Mouse (Mus musculus): Measurements from ENCODE around the gene Zbtb3. TPM values are rescaled to one million over a fixed set of nuclear protein-coding genes. Genes with fewer than 3 reads are reported as not detected.

Zbtb3 gene
- polyA plus RNA-seq, 1 experiment from 2014 or later, result 6.0 TPM

- Histone ChIP-seq H3K36me3 (replicated peaks; ENCODE audit: control insufficient read depth, insufficient read depth, low read depth, low read length) (no peaks in the 10 kb centered on the region), H3K27me3 (ENCODE audit: control insufficient read depth, insufficient read depth, low read length) (no peaks in the 10 kb centered on the region), H3K4me1 (ENCODE audit: control insufficient read depth, insufficient read depth, low read length) (peaks cover 4% of the 10 kb centered on the region), H3K9me3 (replicated peaks; ENCODE audit: control insufficient read depth, low read length) (no peaks in the 10 kb centered on the region), H3K9ac (replicated peaks; ENCODE audit: low read length) (no peak overlapping the region; the same call in 1 of the 2 replicates), H3K4me2 (ENCODE audit: low read depth, low read length) (no peak overlapping the region), H3K27ac (replicated peaks; ENCODE audit: low read depth, low read length) (no peak overlapping the region), H3K4me3 (ENCODE audit: low read depth, low read length) (no peak overlapping the region)
- ATAC-seq (replicated peaks; ENCODE audit: insufficient number of reproducible peaks, low FRiP score, low TSS enrichment, low read depth) (no peak), DNase-seq (ENCODE audit: low spot score) (no peak)
- WGBS, result 55% methylated on average over 7 of the region's 7 CpGs
Observed at GRCm38 (mm10) chr19:8851639-8852038, 49.3 kb downstream of the Zbtb3 start.

- WGBS, result 60% methylated on average over 10 of the region's 10 CpGs
- peak overlapping the region; percentile 9; the same call in 1 of the 2 replicates for H3K9ac ChIP-seq (replicated peaks; ENCODE audit: low read length)
- H3K27me3 ChIP-seq (ENCODE audit: control insufficient read depth, insufficient read depth, low read length), result no peaks in the 10 kb centered on the region
- H3K4me3 ChIP-seq (ENCODE audit: low read depth, low read length), result no peak overlapping the region
- no peak overlapping the region for H3K4me2 ChIP-seq (ENCODE audit: low read depth, low read length)
- no peak for DNase-seq (ENCODE audit: low spot score)
- H3K4me1 ChIP-seq (ENCODE audit: control insufficient read depth, insufficient read depth, low read length), result peaks cover 4% of the 10 kb centered on the region
- no peak for ATAC-seq (replicated peaks; ENCODE audit: insufficient number of reproducible peaks, low FRiP score, low TSS enrichment, low read depth)
- H3K27ac ChIP-seq (replicated peaks; ENCODE audit: low read depth, low read length), result no peak overlapping the region
- H3K9me3 ChIP-seq (replicated peaks; ENCODE audit: control insufficient read depth, low read length), result no peaks in the 10 kb centered on the region
- no peaks in the 10 kb centered on the region for H3K36me3 ChIP-seq (replicated peaks; ENCODE audit: control insufficient read depth, insufficient read depth, low read depth, low read length)
Observed at GRCm38 (mm10) chr19:8852236-8852928, 50.0 kb downstream of the Zbtb3 start.

- 79% methylated on average over 3 of the region's 3 CpGs for WGBS
- H3K36me3 ChIP-seq (replicated peaks; ENCODE audit: control insufficient read depth, insufficient read depth, low read depth, low read length), result no peaks in the 10 kb centered on the region
- H3K27ac ChIP-seq (replicated peaks; ENCODE audit: low read depth, low read length), result no peak overlapping the region
- no peak overlapping the region for H3K4me3 ChIP-seq (ENCODE audit: low read depth, low read length)
- H3K9ac ChIP-seq (replicated peaks; ENCODE audit: low read length), result no peak overlapping the region
- no peaks in the 10 kb centered on the region for H3K27me3 ChIP-seq (ENCODE audit: control insufficient read depth, insufficient read depth, low read length)
- ATAC-seq (replicated peaks; ENCODE audit: insufficient number of reproducible peaks, low FRiP score, low TSS enrichment, low read depth), result no peak
- peaks cover 4% of the 10 kb centered on the region for H3K4me1 ChIP-seq (ENCODE audit: control insufficient read depth, insufficient read depth, low read length)
- no peaks in the 10 kb centered on the region for H3K9me3 ChIP-seq (replicated peaks; ENCODE audit: control insufficient read depth, low read length)
- DNase-seq (ENCODE audit: low spot score), result no peak
- H3K4me2 ChIP-seq (ENCODE audit: low read depth, low read length), result no peak overlapping the region
Observed at GRCm38 (mm10) chr19:8853117-8853516, 50.8 kb downstream of the Zbtb3 start.

Other genes starting within 250 kb of the Zbtb3 start
- 0.06 TPM in 1 of 2 replicates, not detected in the other for gene Slc22a8, start 211.3 kb upstream of the Zbtb3 start, polyA plus RNA-seq (2014; fragmentation: Nextera tagmentation; extraction: Ambion mirVana)
- 0.10 and 0.29 TPM in 2 replicates for gene Slc22a6, start 184.5 kb upstream of the Zbtb3 start, polyA plus RNA-seq (2014; fragmentation: Nextera tagmentation; extraction: Ambion mirVana)
- 0.06 and 0.08 TPM in 2 replicates for gene Chrm1, start 138.8 kb upstream of the Zbtb3 start, polyA plus RNA-seq (2014; fragmentation: Nextera tagmentation; extraction: Ambion mirVana)
- 120 and 125 TPM in 2 replicates for gene Slc3a2, start 79.2 kb upstream of the Zbtb3 start, polyA plus RNA-seq (2014; fragmentation: Nextera tagmentation; extraction: Ambion mirVana)
- gene Wdr74, start 66.7 kb upstream of the Zbtb3 start, polyA plus RNA-seq (2014; fragmentation: Nextera tagmentation; extraction: Ambion mirVana), result 91.0 and 92.3 TPM in 2 replicates
- 1.1 and 1.8 TPM in 2 replicates for gene 1700092M07Rik, start 61.8 kb upstream of the Zbtb3 start, polyA plus RNA-seq (2014; fragmentation: Nextera tagmentation; extraction: Ambion mirVana)
- 107 and 110 TPM in 2 replicates for gene Stx5a, start 61.1 kb upstream of the Zbtb3 start, polyA plus RNA-seq (2014; fragmentation: Nextera tagmentation; extraction: Ambion mirVana)
- gene Nxf1, start 45.5 kb upstream of the Zbtb3 start, polyA plus RNA-seq (2014; fragmentation: Nextera tagmentation; extraction: Ambion mirVana), result 230 and 238 TPM in 2 replicates
- 191 and 197 TPM in 2 replicates for gene Tmem223, start 31.6 kb upstream of the Zbtb3 start, polyA plus RNA-seq (2014; fragmentation: Nextera tagmentation; extraction: Ambion mirVana)
- 44.8 and 51.2 TPM in 2 replicates for gene Tmem179b, start 28.1 kb upstream of the Zbtb3 start, polyA plus RNA-seq (2014; fragmentation: Nextera tagmentation; extraction: Ambion mirVana)
- 19.0 and 19.9 TPM in 2 replicates for gene Taf6l, start 16.1 kb upstream of the Zbtb3 start, polyA plus RNA-seq (2014; fragmentation: Nextera tagmentation; extraction: Ambion mirVana)
- gene Polr2g, start 4.0 kb upstream of the Zbtb3 start, polyA plus RNA-seq (2014; fragmentation: Nextera tagmentation; extraction: Ambion mirVana), result 199 and 202 TPM in 2 replicates
- gene Ttc9c, start 16.8 kb downstream of the Zbtb3 start, polyA plus RNA-seq (2014; fragmentation: Nextera tagmentation; extraction: Ambion mirVana), result 63.0 and 68.7 TPM in 2 replicates
- 6.7 and 6.8 TPM in 2 replicates for gene Hnrnpul2, start 17.5 kb downstream of the Zbtb3 start, polyA plus RNA-seq (2014; fragmentation: Nextera tagmentation; extraction: Ambion mirVana)
- gene AC129217.1, start 27.2 kb downstream of the Zbtb3 start, polyA plus RNA-seq (2014; fragmentation: Nextera tagmentation; extraction: Ambion mirVana), result not detected in 2 replicates
- gene Bscl2, start 34.9 kb downstream of the Zbtb3 start, polyA plus RNA-seq (2014; fragmentation: Nextera tagmentation; extraction: Ambion mirVana), result 29.9 and 39.1 TPM in 2 replicates
- 39.8 and 44.8 TPM in 2 replicates for gene Gng3, start 36.6 kb downstream of the Zbtb3 start, polyA plus RNA-seq (2014; fragmentation: Nextera tagmentation; extraction: Ambion mirVana)
- 0.10 and 0.49 TPM in 2 replicates for gene Lrrn4cl, start 48.2 kb downstream of the Zbtb3 start, polyA plus RNA-seq (2014; fragmentation: Nextera tagmentation; extraction: Ambion mirVana)
- gene Ubxn1, start 68.9 kb downstream of the Zbtb3 start, polyA plus RNA-seq (2014; fragmentation: Nextera tagmentation; extraction: Ambion mirVana), result 184 and 189 TPM in 2 replicates
- gene Uqcc3, start 78.4 kb downstream of the Zbtb3 start, polyA plus RNA-seq (2014; fragmentation: Nextera tagmentation; extraction: Ambion mirVana), result 56.1 and 62.0 TPM in 2 replicates
- gene Lbhd1, start 81.2 kb downstream of the Zbtb3 start, polyA plus RNA-seq (2014; fragmentation: Nextera tagmentation; extraction: Ambion mirVana), result 116 and 122 TPM in 2 replicates
- not detected in 2 replicates for gene Gm49403, start 81.4 kb downstream of the Zbtb3 start, polyA plus RNA-seq (2014; fragmentation: Nextera tagmentation; extraction: Ambion mirVana)
- gene 1810009A15Rik, start 86.3 kb downstream of the Zbtb3 start, polyA plus RNA-seq (2014; fragmentation: Nextera tagmentation; extraction: Ambion mirVana), result 111 and 126 TPM in 2 replicates
- gene Gm49416, start 86.4 kb downstream of the Zbtb3 start, polyA plus RNA-seq (2014; fragmentation: Nextera tagmentation; extraction: Ambion mirVana), result 0.34 TPM in 1 of 2 replicates, not detected in the other
- 30.5 and 34.6 TPM in 2 replicates for gene Ints5, start 90.5 kb downstream of the Zbtb3 start, polyA plus RNA-seq (2014; fragmentation: Nextera tagmentation; extraction: Ambion mirVana)
- gene Ganab, start 95.5 kb downstream of the Zbtb3 start, polyA plus RNA-seq (2014; fragmentation: Nextera tagmentation; extraction: Ambion mirVana), result 97.4 and 114 TPM in 2 replicates
- 32.0 and 32.8 TPM in 2 replicates for gene B3gat3, start 117.8 kb downstream of the Zbtb3 start, polyA plus RNA-seq (2014; fragmentation: Nextera tagmentation; extraction: Ambion mirVana)
- gene Rom1, start 126.8 kb downstream of the Zbtb3 start, polyA plus RNA-seq (2014; fragmentation: Nextera tagmentation; extraction: Ambion mirVana), result 0.72 and 0.81 TPM in 2 replicates
- gene Eml3, start 127.0 kb downstream of the Zbtb3 start, polyA plus RNA-seq (2014; fragmentation: Nextera tagmentation; extraction: Ambion mirVana), result 8.4 and 9.0 TPM in 2 replicates
- gene Mta2, start 139.3 kb downstream of the Zbtb3 start, polyA plus RNA-seq (2014; fragmentation: Nextera tagmentation; extraction: Ambion mirVana), result 57.5 and 57.6 TPM in 2 replicates
- gene Tut1, start 151.3 kb downstream of the Zbtb3 start, polyA plus RNA-seq (2014; fragmentation: Nextera tagmentation; extraction: Ambion mirVana), result 25.5 and 28.0 TPM in 2 replicates
- 535 and 538 TPM in 2 replicates for gene Eef1g, start 164.5 kb downstream of the Zbtb3 start, polyA plus RNA-seq (2014; fragmentation: Nextera tagmentation; extraction: Ambion mirVana)
- gene Ahnak, start 186.7 kb downstream of the Zbtb3 start, polyA plus RNA-seq (2014; fragmentation: Nextera tagmentation; extraction: Ambion mirVana), result 10.6 and 11.5 TPM in 2 replicates

Measured in embryonic facial prominence, embryonic 11.5 days (tissue).